Mouse (Mus musculus) urinary bladder, postnatal 4 days (tissue): ENCODE data around the gene Ssbp2.

Experiments used
- DNase-seq, 2 experiments: peaks; one replicate each; pipeline ENCODE4 v3.0.0; 2021 to 2022; ENCODE audit warnings: low spot score in 2 of 2

Gene Ssbp2

DNA sequence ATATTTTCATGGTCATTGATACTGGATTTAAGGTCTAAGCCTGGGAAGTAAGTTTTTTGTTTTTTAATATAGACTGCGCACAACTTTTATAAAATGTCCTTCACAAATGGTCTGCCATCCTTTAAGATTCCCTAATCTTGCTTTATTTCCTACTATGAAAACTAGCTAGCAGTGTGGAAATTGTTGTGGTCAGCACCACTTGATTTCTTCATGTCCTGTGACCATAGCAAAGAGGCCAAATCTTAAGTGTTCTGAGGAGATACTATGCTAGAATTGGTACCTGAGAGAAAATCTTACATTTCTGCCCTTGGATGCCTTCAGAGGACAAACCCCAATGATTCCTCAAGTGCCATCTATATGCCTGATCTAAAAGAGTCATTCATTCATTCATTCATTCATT is 60.9 kb downstream of the Ssbp2 start:
- no peak for DNase-seq

DNA sequence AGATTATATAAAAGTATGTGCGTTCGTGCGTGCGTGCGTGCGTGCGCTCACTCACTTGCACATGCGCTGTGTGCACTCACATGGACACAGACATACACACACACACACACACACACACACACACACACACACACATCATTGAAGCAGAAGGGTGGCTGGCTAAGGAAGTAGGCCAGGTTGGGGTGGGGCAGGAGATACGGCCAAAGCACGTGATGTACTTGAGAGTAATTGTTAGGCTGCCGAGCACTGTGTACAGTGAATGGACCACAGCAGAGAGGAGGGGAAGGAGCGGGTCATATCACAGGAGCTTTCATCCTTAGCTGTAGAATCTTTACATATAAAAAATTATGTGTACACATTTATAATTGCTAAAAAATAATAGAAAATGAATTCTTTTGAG is 66.0 kb downstream of the Ssbp2 start:
- no peak for DNase-seq

DNA sequence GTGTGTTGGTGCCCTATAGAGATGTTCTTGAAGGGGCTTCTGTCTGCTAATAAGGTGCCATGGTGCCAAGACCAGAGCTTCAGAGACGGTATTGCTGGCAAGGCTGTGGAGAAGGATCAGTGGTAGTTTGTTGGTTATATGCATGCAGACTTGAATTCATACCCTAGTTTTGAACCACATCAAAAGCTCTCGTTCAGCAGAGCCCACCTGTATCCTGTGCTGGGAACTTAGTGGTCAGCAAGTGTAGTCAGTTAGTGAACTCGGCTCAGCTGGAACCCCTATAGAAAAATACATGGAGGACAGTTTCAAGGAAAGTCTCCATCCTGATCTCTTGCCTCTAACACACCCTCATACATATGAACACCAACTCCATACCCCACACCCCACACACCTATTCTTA is 69.7 kb downstream of the Ssbp2 start:
- no peak for DNase-seq

DNA sequence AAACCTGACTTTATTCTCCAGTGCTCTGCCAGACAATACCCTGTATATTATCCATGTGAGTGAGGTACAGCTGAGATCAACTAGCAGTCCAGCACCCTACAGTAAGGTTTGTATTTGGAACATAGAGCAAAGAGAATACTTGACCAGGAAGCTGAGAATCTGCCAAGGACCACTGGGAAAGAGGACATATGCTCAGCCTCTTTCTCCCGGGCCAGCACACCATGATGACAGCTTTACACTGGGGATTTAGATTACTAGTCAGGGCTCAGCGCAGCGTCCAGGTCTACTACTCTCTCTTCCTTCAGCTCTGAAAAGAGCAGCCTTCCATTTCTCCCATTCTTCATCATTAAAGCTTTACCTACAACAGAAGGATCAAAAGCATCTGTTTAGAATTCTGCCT is 76.6 kb downstream of the Ssbp2 start:
- DNase-seq, result no peak

DNA sequence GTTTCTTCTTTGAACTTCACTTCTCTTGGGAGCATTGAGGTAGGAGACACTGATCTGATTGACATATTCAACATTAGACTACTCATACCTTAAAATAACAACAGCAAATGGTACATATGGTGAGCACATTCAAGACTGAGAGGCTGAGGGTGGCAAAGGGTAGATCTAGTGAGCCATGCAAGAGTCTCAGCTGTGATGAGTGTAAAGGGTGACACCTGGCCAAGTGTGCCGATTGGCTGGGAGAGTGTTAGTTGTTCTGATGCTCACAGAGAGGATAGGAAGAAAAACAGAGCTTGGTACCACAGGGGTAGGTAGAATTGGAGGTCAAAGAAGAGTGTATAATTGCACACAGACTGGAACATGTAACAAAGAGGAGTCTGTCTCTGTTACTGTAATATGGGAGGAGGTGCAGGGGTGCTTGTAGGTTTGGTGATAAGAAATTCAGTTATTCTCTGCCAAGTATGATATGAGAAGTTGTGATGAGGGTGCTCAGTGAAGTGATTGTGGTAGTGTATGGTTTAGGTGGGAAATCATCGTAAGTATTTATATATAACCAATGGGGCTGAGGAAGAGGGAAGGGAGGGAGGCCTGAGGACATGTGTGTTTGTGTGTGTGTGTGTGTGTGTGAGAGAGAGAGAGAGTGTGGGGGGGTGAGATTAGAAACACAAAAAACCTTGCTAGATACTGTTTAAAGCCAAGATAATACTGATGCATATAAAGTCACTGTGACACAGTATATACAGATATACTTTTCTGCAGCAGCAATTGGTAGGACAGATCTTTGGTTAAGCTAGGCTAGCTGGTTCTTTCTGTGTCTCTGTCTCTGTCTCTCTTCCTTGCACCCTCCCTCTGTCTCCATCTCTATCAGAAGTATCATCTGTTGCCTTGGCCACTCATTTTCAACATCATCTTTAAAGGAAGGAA is 80.3 kb downstream of the Ssbp2 start:
- no peak for DNase-seq

DNA sequence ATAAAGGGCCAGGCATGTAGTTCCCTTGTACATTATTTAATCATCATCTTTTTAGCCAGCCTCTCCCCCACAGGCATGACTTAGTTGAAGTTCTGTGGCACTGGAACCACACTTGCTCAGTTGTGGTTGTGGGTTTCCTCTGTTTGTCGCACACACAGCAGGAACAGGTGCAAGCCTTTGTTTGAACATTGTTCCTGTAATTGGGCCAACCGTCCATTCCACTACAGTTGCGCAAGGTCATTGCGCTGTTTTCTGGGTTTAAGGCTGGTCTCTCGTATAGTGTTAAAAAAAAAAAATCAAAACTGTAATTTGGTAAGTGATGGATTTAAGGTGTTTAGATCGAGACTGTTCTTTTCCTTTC is 81.0 kb downstream of the Ssbp2 start:
- DNase-seq, result no peak

DNA sequence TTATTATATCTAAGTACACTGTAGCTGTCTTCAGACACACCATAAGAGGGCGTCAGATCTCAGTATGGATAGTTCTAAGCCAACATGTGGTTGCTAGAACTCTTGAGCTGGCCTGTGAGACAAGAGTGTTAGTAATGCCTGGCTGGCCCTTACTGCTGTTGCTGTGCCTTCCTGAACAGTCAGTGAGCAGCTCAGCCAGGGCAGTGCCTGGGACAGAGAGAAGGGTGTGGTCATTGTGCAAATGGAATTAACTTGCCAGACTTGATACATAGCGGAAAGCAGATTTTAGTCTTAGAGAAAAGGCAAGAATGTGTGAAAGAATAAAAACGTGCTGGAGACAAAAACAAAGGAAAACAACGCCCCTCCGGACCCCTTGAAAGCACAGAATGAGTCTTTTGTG is 83.5 kb downstream of the Ssbp2 start:
- no peak for DNase-seq

DNA sequence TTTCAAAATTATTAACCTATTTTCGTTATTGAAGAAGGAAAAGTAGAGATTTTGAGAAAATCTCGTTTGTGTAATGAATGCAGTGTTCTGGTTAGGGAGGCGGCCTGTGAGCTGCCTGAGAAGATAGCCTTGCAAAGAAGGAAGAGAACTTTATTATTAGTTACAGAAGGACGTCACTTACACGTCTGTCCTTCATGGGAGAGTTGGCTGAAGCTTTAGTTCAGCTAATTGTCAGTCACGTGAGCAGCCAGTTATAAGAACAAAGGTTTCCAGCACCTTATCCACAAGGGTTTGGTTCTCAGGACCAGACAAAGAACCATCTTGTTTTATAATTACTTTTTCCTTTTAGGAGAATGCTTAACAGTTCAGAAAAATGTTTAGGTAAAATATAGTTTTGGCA is 104.0 kb downstream of the Ssbp2 start:
- DNase-seq, result no peak

DNA sequence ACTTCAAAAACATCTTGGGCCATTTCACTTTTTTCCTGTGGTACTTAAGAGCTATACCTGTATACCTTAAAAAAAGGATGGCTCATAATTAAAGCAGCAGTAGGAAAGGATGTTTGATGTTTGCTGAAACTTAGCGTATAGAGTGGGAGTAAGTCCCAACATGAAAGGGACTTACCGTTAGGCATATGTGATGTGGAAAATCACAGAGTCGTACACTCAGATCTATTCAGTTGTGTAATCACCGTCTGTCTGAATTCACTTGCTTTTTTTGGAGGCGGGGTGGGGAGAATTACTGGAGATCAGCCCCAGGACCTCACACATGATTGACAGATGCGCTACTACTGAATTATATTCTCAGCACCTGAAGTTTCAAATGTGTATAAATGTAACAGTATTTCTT is 104.7 kb downstream of the Ssbp2 start:
- DNase-seq, result no peak

DNA sequence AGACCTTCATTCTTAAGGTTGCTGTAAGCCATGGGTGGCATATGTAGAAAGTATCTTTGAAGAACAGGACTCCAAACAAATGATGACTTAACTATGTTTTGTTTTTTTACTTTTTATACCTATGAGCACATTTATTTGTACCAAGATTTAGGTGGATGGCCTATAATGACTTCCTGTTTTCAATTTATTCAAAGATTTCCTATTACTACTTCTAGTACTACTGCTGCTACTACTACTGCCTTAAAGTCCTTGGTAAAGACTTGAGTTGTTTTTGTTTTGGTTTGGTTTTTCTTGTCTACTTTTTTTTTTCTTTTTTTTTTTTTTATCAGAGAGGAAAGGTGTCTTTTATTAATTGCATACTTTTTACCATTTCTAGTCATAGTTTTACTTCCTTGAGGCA is 121.4 kb downstream of the Ssbp2 start:
- no peak for DNase-seq

DNA sequence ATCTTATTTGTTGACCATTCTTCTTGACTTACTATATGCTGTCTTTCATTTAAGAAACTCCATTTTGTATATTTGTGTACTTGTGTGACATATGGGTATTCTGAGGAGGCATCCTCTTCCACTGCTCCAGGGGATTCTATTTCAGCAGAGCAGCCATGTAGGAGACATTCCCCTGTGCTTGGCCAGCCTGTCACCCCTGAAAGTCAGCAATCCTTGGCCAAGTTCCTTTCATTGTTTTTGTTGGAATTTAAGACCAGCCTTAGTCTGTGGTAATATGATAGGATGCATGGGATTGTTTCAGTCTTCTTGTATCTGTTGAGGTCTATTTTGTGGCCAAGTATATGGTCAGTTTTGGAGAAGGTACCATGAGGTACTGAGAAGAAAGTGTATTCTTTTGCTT is 122.1 kb downstream of the Ssbp2 start:
- DNase-seq, result no peak

DNA sequence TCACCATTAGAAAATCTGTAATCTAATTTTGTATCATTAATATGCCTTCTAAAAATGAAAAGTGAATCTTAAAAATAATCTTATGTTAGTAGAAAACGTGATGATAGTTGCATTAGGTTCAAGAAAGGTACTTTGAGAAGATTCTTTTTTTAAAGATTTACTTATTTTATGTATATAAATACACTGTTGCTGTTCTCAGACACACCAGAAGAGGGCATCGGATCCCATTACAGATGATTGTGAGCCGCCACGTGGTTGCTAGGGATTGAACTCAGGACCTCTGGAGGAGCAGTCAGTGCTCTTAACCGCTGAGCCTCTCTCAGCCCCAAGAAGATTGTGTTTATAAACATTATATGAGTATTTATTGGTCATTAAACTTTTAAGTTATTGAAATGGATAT is 126.3 kb downstream of the Ssbp2 start:
- DNase-seq, result no peak

DNA sequence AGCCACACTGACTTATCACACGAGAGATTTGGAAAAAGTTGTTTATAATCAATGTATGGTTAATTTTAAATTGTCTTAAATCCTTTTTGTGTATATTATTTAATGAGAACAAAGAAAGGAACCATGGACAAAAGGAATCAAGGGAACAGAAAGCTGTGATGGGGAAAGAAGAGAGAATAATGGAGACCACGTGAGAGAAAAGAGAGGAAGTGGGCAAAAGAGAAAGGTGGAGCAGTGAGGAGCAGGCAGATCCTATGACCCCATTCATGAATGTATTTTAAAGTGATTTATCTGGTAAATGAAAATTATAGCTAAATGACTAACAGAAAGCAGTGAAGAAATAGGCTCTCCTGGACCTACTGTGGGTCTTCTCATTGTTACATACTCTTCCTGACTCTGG is 128.4 kb downstream of the Ssbp2 start:
- no peak for DNase-seq

DNA sequence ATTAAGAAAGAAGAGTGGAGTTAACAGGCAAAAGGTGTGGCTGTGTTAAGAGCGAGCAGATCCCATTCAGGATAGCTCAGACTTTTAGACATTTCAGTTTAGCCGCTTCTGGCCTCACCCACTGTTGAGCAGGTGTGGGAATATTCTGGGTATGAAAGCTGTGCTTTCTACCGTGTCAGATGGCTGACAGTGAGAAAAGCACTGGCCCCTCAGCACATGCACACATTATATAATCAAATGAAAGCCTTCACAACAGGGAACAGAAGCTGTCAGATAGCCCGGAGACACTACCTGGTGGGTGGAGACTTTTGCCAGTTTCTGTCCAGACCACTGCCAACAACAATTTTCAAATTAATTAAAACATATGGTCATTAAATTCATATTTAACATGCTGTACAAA is 131.8 kb downstream of the Ssbp2 start:
- no peak for DNase-seq

DNA sequence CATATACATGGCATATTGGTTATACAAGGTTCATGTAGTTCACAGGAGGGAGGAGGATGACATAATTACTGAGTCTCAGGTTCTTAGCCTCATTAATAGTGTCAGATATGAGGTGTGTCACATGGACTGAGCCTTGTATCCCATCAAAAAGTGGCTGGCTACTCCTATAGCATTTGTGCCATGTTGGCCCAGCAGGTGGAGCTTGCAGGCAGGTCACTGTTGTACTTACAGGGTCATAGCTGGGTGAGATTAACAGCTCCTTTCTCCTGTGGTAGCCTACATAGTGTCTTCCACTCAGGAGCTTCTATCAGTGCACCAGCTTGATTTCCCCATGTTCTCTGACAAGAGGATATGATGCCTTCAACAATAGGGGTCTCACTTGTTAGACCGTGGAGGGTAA is 135.2 kb downstream of the Ssbp2 start:
- DNase-seq, result no peak

DNA sequence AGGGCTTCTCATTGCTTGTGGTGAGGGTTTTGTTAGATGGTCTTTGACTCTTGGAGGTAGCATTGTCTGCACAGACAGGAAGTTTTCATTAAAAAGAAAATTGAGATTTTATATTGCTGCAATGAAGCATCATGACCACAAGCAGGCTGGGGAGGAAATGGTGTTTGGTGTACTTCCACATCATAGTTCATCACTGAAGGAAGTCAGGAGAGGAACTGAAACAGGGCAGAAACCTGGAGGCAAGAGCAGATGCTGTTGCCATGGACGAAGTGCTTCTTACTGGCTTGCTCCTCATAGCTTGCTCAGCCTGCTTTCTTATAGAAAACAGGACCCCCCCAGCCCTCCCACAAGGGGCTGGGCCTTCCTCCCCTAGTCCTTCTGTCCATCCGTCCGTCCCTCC is 139.5 kb downstream of the Ssbp2 start:
- no peak for DNase-seq

DNA sequence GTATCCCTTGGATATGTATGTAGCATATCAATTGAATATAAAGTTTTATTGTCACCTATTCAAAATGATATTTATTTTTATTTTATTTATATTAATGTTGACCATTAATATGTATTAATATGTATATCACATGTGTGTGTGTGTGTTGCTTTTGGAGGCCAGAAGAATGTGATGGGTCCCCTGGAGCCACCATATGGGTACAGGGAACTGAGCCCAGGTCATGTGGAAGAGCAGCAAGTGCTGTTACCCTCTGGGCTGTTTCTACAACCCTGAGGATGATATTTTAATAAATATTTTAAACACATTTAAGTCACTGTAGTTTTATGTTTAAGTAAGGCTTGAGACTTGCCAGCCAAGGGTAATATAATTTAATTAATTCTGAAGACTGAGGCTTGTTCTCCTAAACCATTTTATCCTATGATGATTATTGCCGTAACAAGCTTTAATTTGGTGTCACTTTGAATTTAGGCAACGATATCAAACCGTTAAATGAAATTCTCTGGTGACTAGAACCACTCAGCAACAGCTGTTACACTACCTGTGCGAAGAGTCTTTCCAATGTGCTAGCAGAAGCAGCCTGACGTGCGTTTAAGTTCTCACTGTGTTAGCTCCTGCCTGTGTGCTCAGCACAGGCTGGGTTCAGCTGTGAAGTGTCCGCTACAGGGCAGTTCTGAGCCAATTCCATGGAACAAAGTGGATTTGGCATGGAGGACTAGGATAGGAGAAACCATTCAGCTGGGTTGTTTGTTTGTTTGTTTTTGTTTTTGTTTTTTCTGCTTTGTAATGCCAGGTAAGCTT is 145.2 kb downstream of the Ssbp2 start:
- DNase-seq, result no peak

DNA sequence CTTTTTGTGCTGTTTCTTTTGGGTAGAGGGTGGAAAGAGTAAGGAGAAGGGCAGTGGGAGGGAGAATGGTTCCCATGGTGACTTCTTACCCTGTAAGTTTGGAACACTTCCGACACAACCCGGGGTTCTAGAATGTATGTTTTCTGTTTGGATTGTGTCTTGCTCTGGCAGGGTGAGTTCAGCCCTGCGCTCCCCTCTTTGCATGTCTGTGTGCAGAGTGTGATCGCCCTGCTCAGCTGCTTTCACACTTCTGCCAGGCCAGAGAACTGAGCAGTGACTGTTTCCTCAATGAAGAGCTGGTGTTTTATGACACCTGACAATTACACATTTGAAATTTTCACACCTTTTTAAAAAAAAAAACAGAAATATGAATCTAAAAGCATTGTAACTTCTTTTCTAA is 150.5 kb downstream of the Ssbp2 start:
- DNase-seq, result no peak

DNA sequence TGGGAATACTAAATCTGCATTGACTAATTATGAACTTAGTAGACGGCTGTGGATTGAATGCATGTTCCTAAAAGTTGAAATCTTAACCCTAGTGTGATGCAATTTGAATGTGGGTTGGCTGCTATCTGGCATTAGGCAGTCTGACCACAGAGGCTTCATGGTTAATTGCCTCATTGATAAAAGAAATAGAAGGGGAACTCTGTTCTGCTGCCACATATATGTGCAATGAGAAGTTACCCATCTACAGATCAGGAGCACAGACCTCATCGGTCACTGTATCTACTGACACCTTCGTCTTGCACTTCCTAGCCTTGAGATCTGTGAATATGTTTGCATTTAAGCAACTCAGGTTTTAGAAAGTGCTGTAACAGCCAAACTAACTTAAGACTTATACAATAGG is 151.8 kb downstream of the Ssbp2 start:
- DNase-seq, result no peak

DNA sequence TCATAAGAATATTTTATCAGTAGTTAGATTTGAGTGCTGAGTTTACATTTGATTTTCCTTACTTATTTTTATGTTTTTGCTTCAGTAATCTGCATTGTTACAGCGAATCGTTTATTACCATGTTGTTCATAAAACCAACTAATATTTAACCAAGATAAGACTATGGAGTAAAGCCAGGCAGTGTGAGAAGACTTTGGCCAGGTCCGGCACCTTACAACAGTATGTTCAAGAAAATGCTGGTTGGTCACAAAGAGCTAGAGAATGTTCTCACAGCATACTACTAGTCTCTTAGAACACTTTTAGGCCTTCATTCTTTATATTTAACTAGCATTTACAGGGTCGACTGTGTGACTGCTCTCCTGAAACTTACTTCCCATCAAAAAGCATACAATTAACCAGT is 152.5 kb downstream of the Ssbp2 start:
- DNase-seq, result no peak

DNA sequence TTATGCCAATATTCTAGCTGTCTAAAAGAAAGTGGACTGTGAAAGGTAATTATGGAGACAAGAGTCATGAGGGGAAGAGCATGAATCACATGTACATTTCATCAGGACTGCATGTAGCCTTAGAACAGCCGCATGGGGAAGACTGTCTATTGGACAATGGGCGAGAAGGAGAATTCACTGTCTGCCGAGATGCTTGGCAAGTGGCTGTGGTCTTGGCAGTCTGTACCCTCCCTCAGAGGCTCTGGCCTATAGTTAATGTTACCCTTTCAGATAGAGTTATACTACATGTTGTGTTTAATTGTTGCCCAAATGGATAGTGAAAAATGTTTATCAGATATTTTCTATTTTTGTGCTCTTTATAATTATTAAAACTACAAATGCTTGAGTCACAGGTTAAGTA is 156.0 kb downstream of the Ssbp2 start:
- no peak for DNase-seq

DNA sequence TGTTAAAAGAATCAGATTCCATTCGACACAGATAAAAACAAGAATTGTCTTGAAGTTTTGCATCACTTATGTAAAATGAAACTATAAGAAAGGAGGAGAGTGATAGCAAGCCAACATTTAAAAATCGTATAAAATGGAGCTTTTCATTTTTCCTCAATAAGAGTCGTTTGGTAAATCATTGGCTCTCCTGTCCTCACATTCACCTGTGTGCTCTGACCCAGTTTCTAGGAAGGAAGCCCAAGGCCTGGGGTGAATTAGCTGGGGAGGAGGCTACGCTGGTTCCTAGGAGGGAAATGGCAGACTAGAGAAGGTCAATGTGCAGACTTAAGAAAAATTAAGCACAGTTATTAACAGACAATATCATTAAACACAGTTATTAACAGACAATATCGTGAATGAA is 156.8 kb downstream of the Ssbp2 start:
- no peak for DNase-seq

DNA sequence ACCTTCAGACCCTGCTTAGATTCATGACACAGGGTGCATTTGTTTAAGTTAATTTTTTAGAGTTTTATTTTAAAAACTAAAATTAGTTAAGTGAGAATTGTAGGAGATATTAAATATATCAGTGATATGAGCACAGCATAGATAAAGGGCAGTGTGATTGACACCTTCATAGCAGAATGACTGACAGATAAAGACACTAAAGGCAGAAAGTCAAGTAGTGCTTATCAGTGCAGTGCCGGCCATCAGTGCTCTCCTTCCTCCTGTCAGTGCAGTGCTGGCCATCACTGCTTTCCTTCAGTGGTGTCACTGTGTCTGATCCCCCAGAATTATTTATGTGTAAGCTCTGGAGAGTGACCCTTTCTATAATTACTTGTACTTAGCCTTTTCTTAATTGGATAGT is 159.3 kb downstream of the Ssbp2 start:
- no peak for DNase-seq
